Mouse (Mus musculus) heart, embryonic 14.5 days (tissue): ENCODE measurements around the gene Enpp3. TPM values are rescaled to one million over a fixed set of nuclear protein-coding genes. Genes with fewer than 3 reads are reported as not detected.

Source experiments
- ATAC-seq: fragments of 200-750 bp; cut with Nextera tagmentation; 2 replicates; pipeline ENCODE4 v1.8.0; 2017; ENCODE audit warnings: low read depth, moderate TSS enrichment; ENCODE audit not compliant: insufficient number of reproducible peaks, insufficient read depth, low FRiP score
- H3K27ac ChIP-seq, 2 experiments: fragments of 200-500 bp in 1 of 2; fragments of 300-500 bp in 1 of 2; sonication (generic) in 1 of 2; replicated peaks in 1 of 2; 2 replicates each; pipeline ENCODE4 v1.5.1; 2012 to 2014; ENCODE audit warnings: low read depth in 2 of 2, low read length in 2 of 2, control low read depth in 1 of 2, mild to moderate bottlenecking in 1 of 2, mixed read lengths in 1 of 2; ENCODE audit not compliant: control insufficient read depth in 1 of 2, insufficient read depth in 1 of 2
- H3K27me3 ChIP-seq: fragments of 300-500 bp; sonication (generic); 2 replicates; pipeline ENCODE4 v1.6.1; 2014; ENCODE audit warnings: mild to moderate bottlenecking, low read length, control low read depth; ENCODE audit not compliant: control insufficient read depth, insufficient read depth
- H3K36me3 ChIP-seq: fragments of 300-500 bp; sonication (generic); 2 replicates; pipeline ENCODE4 v1.6.1; 2014; ENCODE audit warnings: mild to moderate bottlenecking, control low read depth, low read length, mixed read lengths; ENCODE audit not compliant: control insufficient read depth, insufficient read depth
- H3K4me1 ChIP-seq, 2 experiments: fragments of 200-500 bp in 1 of 2; fragments of 300-500 bp in 1 of 2; sonication (generic) in 1 of 2; 2 replicates each; pipeline ENCODE4 v1.6.1; 2012 to 2014; ENCODE audit warnings: low read length in 2 of 2, control low read depth in 1 of 2, mixed read lengths in 1 of 2; ENCODE audit not compliant: control insufficient read depth in 2 of 2, insufficient read depth in 2 of 2
- H3K4me2 ChIP-seq: fragments of 300-500 bp; sonication (generic); 2 replicates; pipeline ENCODE4 v1.6.1; 2014; ENCODE audit warnings: mild to moderate bottlenecking, low read length
- H3K4me3 ChIP-seq, 2 experiments: fragments of 200-500 bp in 1 of 2; fragments of 300-500 bp in 1 of 2; sonication (generic) in 1 of 2; 2 replicates each; pipeline ENCODE4 v1.5.1; 2012 to 2014; ENCODE audit warnings: low read length in 2 of 2, mild to moderate bottlenecking in 2 of 2, control low read depth in 1 of 2, low read depth in 1 of 2, moderate library complexity in 1 of 2; ENCODE audit not compliant: control insufficient read depth in 1 of 2, insufficient read depth in 1 of 2
- H3K9ac ChIP-seq: fragments of 300-500 bp; sonication (generic); 2 replicates; pipeline ENCODE4 v1.6.1; 2014; ENCODE audit warnings: mild to moderate bottlenecking, low read length
- H3K9me3 ChIP-seq: fragments of 300-500 bp; sonication (generic); 2 replicates; pipeline ENCODE4 v1.6.1; 2016; ENCODE audit warnings: low read length, control low read depth; ENCODE audit not compliant: control insufficient read depth
- WGBS: fragments of 180-500 bp; shearing (Covaris S2); extraction: QIAGEN DNeasy Blood & Tissue Kit; methylation state at CpG from one replicate; pipeline ENCODE4 v1.1.7; 2014; 5-methylcytosine and 5-hydroxymethylcytosine counted together
- polyA plus RNA-seq: library from polyadenylated mRNA; unstranded; fragments of >200 nt; fragmentation: Nextera tagmentation; extraction: Ambion mirVana; gene quantifications from 2 replicates; pipeline ENCODE4 v1.2.1, GENCODE M21; 2014

Enpp3 gene
- polyA plus RNA-seq, 1 experiment from 2014 or later = 2.9 TPM

GRCm38 (mm10) chr10:24777916-24778642, 64.5 kb downstream of the Enpp3 start:
- no peak overlapping the region for H3K9ac ChIP-seq
- WGBS = 74% methylated on average over 14 of the region's 14 CpGs
- no peak for ATAC-seq
- H3K4me1 ChIP-seq = no peaks in the 10 kb centered on the region; a peak in 1 of 4 replicates
- no peaks in the 10 kb centered on the region for H3K27me3 ChIP-seq
- H3K4me3 ChIP-seq = no peak overlapping the region
- H3K9me3 ChIP-seq = no peaks in the 10 kb centered on the region
- H3K4me2 ChIP-seq = peak overlapping the region; percentile 29; the same call in 1 of the 2 replicates
- H3K27ac ChIP-seq = peak overlapping the region in 1 of 2 experiments; percentile 47; a peak in 3 of 4 replicates
- no peaks in the 10 kb centered on the region for H3K36me3 ChIP-seq

GRCm38 (mm10) chr10:24769496-24769895, 73.1 kb downstream of the Enpp3 start:
- 0 out of 4 replicates have a peak, but pooled peaks cover 0 to 2% of the 10 kb centered on the region in 2 experiments for H3K4me1 ChIP-seq
- no peak for ATAC-seq
- H3K27me3 ChIP-seq = no peaks in the 10 kb centered on the region
- H3K4me3 ChIP-seq = no peak overlapping the region
- no peak overlapping the region for H3K27ac ChIP-seq
- H3K4me2 ChIP-seq = no peak overlapping the region
- H3K36me3 ChIP-seq = no peaks in the 10 kb centered on the region
- no peaks in the 10 kb centered on the region for H3K9me3 ChIP-seq
- no peak overlapping the region for H3K9ac ChIP-seq
- 72% methylated on average over 7 of the region's 7 CpGs for WGBS

- no peaks in the 10 kb centered on the region for H3K27me3 ChIP-seq
- no peak overlapping the region for H3K9ac ChIP-seq
- 70% methylated on average over 11 of the region's 11 CpGs for WGBS
- H3K4me2 ChIP-seq = no peak overlapping the region
- H3K27ac ChIP-seq = no peak overlapping the region
- no peak for ATAC-seq
- no peaks in the 10 kb centered on the region for H3K36me3 ChIP-seq
- no peak overlapping the region for H3K4me3 ChIP-seq
- H3K9me3 ChIP-seq = no peaks in the 10 kb centered on the region
- H3K4me1 ChIP-seq = 0 out of 4 replicates have a peak, but pooled peaks cover 0 to 2% of the 10 kb centered on the region in 2 experiments
Observed at GRCm38 (mm10) chr10:24767695-24768094, 74.9 kb downstream of the Enpp3 start.

- Histone ChIP-seq H3K9ac (no peak overlapping the region), H3K36me3 (no peaks in the 10 kb centered on the region), H3K9me3 (no peaks in the 10 kb centered on the region), H3K27me3 (no peaks in the 10 kb centered on the region), H3K4me2 (no peak overlapping the region), H3K4me1 (0 out of 4 replicates have a peak, but pooled peaks cover 0 to 2% of the 10 kb centered on the region in 2 experiments), H3K4me3 (no peak overlapping the region), H3K27ac (no peak overlapping the region)
- WGBS = 58% methylated on average over 1 of the region's 1 CpGs
- no peak for ATAC-seq
Observed at GRCm38 (mm10) chr10:24766061-24766460, 76.6 kb downstream of the Enpp3 start.

GRCm38 (mm10) chr10:24765151-24765755, 77.4 kb downstream of the Enpp3 start:
- Histone ChIP-seq H3K27ac (no peak overlapping the region), H3K4me3 (no peak overlapping the region), H3K27me3 (no peaks in the 10 kb centered on the region), H3K9me3 (no peaks in the 10 kb centered on the region), H3K4me2 (no peak overlapping the region), H3K36me3 (no peaks in the 10 kb centered on the region), H3K9ac (no peak overlapping the region), H3K4me1 (0 out of 4 replicates have a peak, but pooled peaks cover 0 to 2% of the 10 kb centered on the region in 2 experiments)
- WGBS = 56% methylated on average over 6 of the region's 6 CpGs
- ATAC-seq = no peak

GRCm38 (mm10) chr10:24764640-24765039, 78.0 kb downstream of the Enpp3 start:
- 0 out of 4 replicates have a peak, but pooled peaks cover 0 to 2% of the 10 kb centered on the region in 2 experiments for H3K4me1 ChIP-seq
- H3K9ac ChIP-seq = no peak overlapping the region
- no peak overlapping the region for H3K4me2 ChIP-seq
- 82% methylated on average over 3 of the region's 3 CpGs for WGBS
- no peak for ATAC-seq
- no peaks in the 10 kb centered on the region for H3K9me3 ChIP-seq
- H3K36me3 ChIP-seq = no peaks in the 10 kb centered on the region
- no peaks in the 10 kb centered on the region for H3K27me3 ChIP-seq
- H3K27ac ChIP-seq = no peak overlapping the region
- no peak overlapping the region for H3K4me3 ChIP-seq

- Histone ChIP-seq H3K36me3 (no peaks in the 10 kb centered on the region), H3K9ac (no peak overlapping the region), H3K4me2 (no peak overlapping the region), H3K4me1 (peaks cover 4 to 6% of the 10 kb centered on the region in 2 experiments), H3K27me3 (no peaks in the 10 kb centered on the region), H3K9me3 (no peaks in the 10 kb centered on the region), H3K4me3 (no peak overlapping the region), H3K27ac (no peak overlapping the region)
- no peak for ATAC-seq
- WGBS = 88% methylated on average over 3 of the region's 3 CpGs
Observed at GRCm38 (mm10) chr10:24763257-24763656, 79.4 kb downstream of the Enpp3 start.
